Mouse (Mus musculus) gastrocnemius, postnatal 36 days (tissue): Measurements from ENCODE around the gene Olfr178. TPM values are rescaled to one million over a fixed set of nuclear protein-coding genes. Genes with fewer than 3 reads are reported as not detected.

Experiments
- DNase-seq, 2 experiments: peaks; one replicate each; pipeline ENCODE4 v3.0.0; 2022
- intact Hi-C: fragments of 180-260 bp; cut with DNase I; formaldehyde crosslinking; loops from one replicate; pipeline ENCODE4 v1.15.1; 2025
- long read RNA-seq, 2 experiments: library from polyadenylated mRNA; stranded (forward); transcript quantifications; one replicate each; pipeline ENCODE4 v2.0.0; 2021
- total RNA-seq, 2 experiments: library from RNA; stranded (reverse); gene quantifications; 2 replicates each; pipeline ENCODE4 v1.2.3; 2021

The Olfr178 gene
- not detected for total RNA-seq
- long read RNA-seq, experiment 1 = 0 reads
- long read RNA-seq, experiment 2 = 0 reads

- intact Hi-C loops = no loop called here
- no peak for DNase-seq
Measured at GRCm38 (mm10) chr16:58891963-58892362, at the start of gene Olfr178. Gene Olfr178 (minus strand): TSS chr16:58892063.

GRCm38 (mm10) chr16:58929292-58929691 is 37.4 kb upstream of the Olfr178 start, which contains the start of gene Olfr180:
Gene Olfr180 (minus strand): TSS chr16:58929392.
- intact Hi-C loops = no loop called here

GRCm38 (mm10) chr16:58928655-58929054 is 36.8 kb upstream of the Olfr178 start, which contains the start of gene Olfr181:
Gene Olfr181 (minus strand): TSS chr16:58928755.
- DNase-seq = no peak
- intact Hi-C loops = no loop called here

More at GRCm38 (mm10) chr16:58929292-58929691, 37.4 kb upstream of the Olfr178 start, which contains the start of gene Olfr180:
- no peak for DNase-seq

- DNase-seq = no peak
- intact Hi-C loops = no loop called here
Measured at GRCm38 (mm10) chr16:58884416-58884815, 7.4 kb downstream of the Olfr178 start.

GRCm38 (mm10) chr16:58874668-58875067 is 17.2 kb downstream of the Olfr178 start, which contains the start of gene Olfr177:
Gene Olfr177 (minus strand): TSS chr16:58874768.
- intact Hi-C loops = no loop called here
- DNase-seq = no peak

GRCm38 (mm10) chr16:58861479-58861878 is 30.4 kb downstream of the Olfr178 start:
- intact Hi-C loops = no loop called here
- no peak for DNase-seq

- no peak for DNase-seq
Measured at GRCm38 (mm10) chr16:58860032-58860737, 31.7 kb downstream of the Olfr178 start.

More at GRCm38 (mm10) chr16:58860032-58860737, 31.7 kb downstream of the Olfr178 start:
- intact Hi-C loops = no loop called here

Other genes with a start within 250 kb of the Olfr178 start
- 10 to 100 TPM; 18.4 to 20.8 TPM for gene Cpox, start 221.8 kb downstream of the Olfr178 start, total RNA-seq
- not detected for gene Gpr15, start 173.0 kb downstream of the Olfr178 start, total RNA-seq
- 10 to 100 TPM; 61.2 to 65.3 TPM for gene Cldnd1, start 164.2 kb downstream of the Olfr178 start, total RNA-seq
- not detected for gene Olfr172, start 128.9 kb downstream of the Olfr178 start, total RNA-seq
- not detected for gene Olfr173, start 91.8 kb downstream of the Olfr178 start, total RNA-seq
- not detected for gene Olfr175-ps1, start 65.3 kb downstream of the Olfr178 start, total RNA-seq
- gene Olfr177, start 17.3 kb downstream of the Olfr178 start, total RNA-seq = not detected
- not detected for gene Olfr181, start 36.7 kb upstream of the Olfr178 start, total RNA-seq
- not detected for gene Olfr180, start 37.3 kb upstream of the Olfr178 start, total RNA-seq
- gene Olfr183, start 103.3 kb upstream of the Olfr178 start, total RNA-seq = not detected
- gene Olfr186, start 138.2 kb upstream of the Olfr178 start, total RNA-seq = not detected
- gene Olfr187, start 147.7 kb upstream of the Olfr178 start, total RNA-seq = not detected
- gene Olfr190, start 185.9 kb upstream of the Olfr178 start, total RNA-seq = not detected
- gene Olfr191, start 197.8 kb upstream of the Olfr178 start, total RNA-seq = not detected
- gene Olfr193, start 219.8 kb upstream of the Olfr178 start, total RNA-seq = not detected
- gene Olfr194, start 229.0 kb upstream of the Olfr178 start, total RNA-seq = not detected